Mouse (Mus musculus): ENCODE measurements at regions not wholly inside any gene's neighbourhood (a gene's known extent, or its start where the extent isn't known, plus 50 kb on each side); places are given as distances from the start of the nearest gene placed in this dataset.

GRCm38 (mm10) chr6:51163266-51163665 lies 269.2 kb upstream of the Nfe2l3 start:
- dilution Hi-C loops (cut with MboI; ENCODE audit: extremely low pct_ligation_motif_present, extremely low pct_unique_long_range_greater_than_20kb, low sequenced_read_pairs) = no loop called here
- no peak overlapping the region for H3K4me3 ChIP-seq (replicated peaks in 1 of 3; ENCODE audit: low read depth in 2 of 3, low read length in 2 of 3, poor library complexity in 1 of 3)

GRCm38 (mm10) chr6:51163882-51164281 lies 268.6 kb upstream of the Nfe2l3 start:
- H3K36me3 ChIP-seq (replicated peaks in 1 of 2; ENCODE audit: control insufficient read depth in 1 of 2, insufficient read depth in 1 of 2, low read length in 1 of 2) = no peaks in the 10 kb centered on the region
- no peak overlapping the region for H3K9ac ChIP-seq (ENCODE audit: insufficient read depth, low read depth)
- in situ Hi-C loops (cut with MboI; ENCODE audit: low pct_ligation_motif_present, low pct_unique_long_range_greater_than_20kb, low sequenced_read_pairs) (loop anchor here (25.0 kb wide), 1 partner anchor 177 kb away; no protein-coding TSS in a partner anchor), dilution Hi-C loops (cut with MboI; ENCODE audit: extremely low pct_ligation_motif_present, extremely low pct_unique_long_range_greater_than_20kb, low sequenced_read_pairs) (no loop called here)
- H3K4me1 ChIP-seq (ENCODE audit: control insufficient read depth in 1 of 2, insufficient read depth in 2 of 2) = peaks cover 0 to 3% of the 10 kb centered on the region in 2 experiments; a peak in 1 of 4 replicates
- no peak overlapping the region for H3K4me2 ChIP-seq (ENCODE audit: insufficient read depth, low read depth, poor library complexity, severe bottlenecking)
- H3K9me3 ChIP-seq (replicated peaks; ENCODE audit: low read length) = no peaks in the 10 kb centered on the region
- no peak overlapping the region for H3K4me3 ChIP-seq (replicated peaks in 1 of 3; ENCODE audit: low read depth in 2 of 3, low read length in 2 of 3, poor library complexity in 1 of 3)
- H3K27ac ChIP-seq (ENCODE audit: insufficient read depth, low read depth) = no peak overlapping the region
- no peak for TF ChIP-seq ZMIZ1 (IDR thresholded peaks at IDR 0.05; ENCODE audit: low read depth, low read length)
- no peak for TF ChIP-seq POLR2A (IDR thresholded peaks at IDR 0.05; ENCODE audit: low read depth, low read length)
- no peak for TF ChIP-seq ZC3H11A (IDR thresholded peaks at IDR 0.05; ENCODE audit: low read depth, low read length)
- TF ChIP-seq ETS1 (conservative IDR thresholded peaks at IDR 0.05; ENCODE audit: low read depth, low read length) = no peak
- no peak for DNase-seq (ENCODE audit: extremely low read depth)
- H3K79me2 ChIP-seq (replicated peaks; ENCODE audit: control insufficient read depth, extremely low read depth, insufficient read depth, poor library complexity, severe bottlenecking) = no peaks in the 10 kb centered on the region
- no peaks in the 10 kb centered on the region for H3K27me3 ChIP-seq (replicated peaks)

More at GRCm38 (mm10) chr6:51163266-51163665, 269.2 kb upstream of the Nfe2l3 start:
- Histone ChIP-seq H3K9me3 (replicated peaks; ENCODE audit: low read length) (no peaks in the 10 kb centered on the region), H3K9ac (ENCODE audit: insufficient read depth, low read depth) (no peak overlapping the region), H3K27me3 (replicated peaks) (no peaks in the 10 kb centered on the region), H3K79me2 (replicated peaks; ENCODE audit: control insufficient read depth, extremely low read depth, insufficient read depth, poor library complexity, severe bottlenecking) (no peaks in the 10 kb centered on the region), H3K4me2 (ENCODE audit: insufficient read depth, low read depth, poor library complexity, severe bottlenecking) (no peak overlapping the region), H3K4me1 (ENCODE audit: control insufficient read depth in 1 of 2, insufficient read depth in 2 of 2) (peaks cover 0 to 3% of the 10 kb centered on the region in 2 experiments; a peak in 1 of 4 replicates), H3K36me3 (replicated peaks in 1 of 2; ENCODE audit: control insufficient read depth in 1 of 2, insufficient read depth in 1 of 2, low read length in 1 of 2) (no peaks in the 10 kb centered on the region), H3K27ac (ENCODE audit: insufficient read depth, low read depth) (no peak overlapping the region)
- in situ Hi-C loops (cut with MboI; ENCODE audit: low pct_ligation_motif_present, low pct_unique_long_range_greater_than_20kb, low sequenced_read_pairs) = loop anchor here (25.0 kb wide), 1 partner anchor 176 kb away; no protein-coding TSS in a partner anchor
- TF ChIP-seq USF1 (IDR thresholded peaks at IDR 0.05; ENCODE audit: low read depth, low read length) (no peak), ZNF384 (IDR thresholded peaks at IDR 0.05; ENCODE audit: low read depth, low read length) (no peak), SIN3A (IDR thresholded peaks at IDR 0.05; ENCODE audit: low read length) (no peak), CHD1 (IDR thresholded peaks at IDR 0.05; ENCODE audit: low read depth, low read length) (no peak), MYC (IDR thresholded peaks at IDR 0.05; ENCODE audit: low read depth, low read length) (no peak), ZC3H11A (IDR thresholded peaks at IDR 0.05; ENCODE audit: low read depth, low read length) (no peak), MAZ (IDR thresholded peaks at IDR 0.05; ENCODE audit: low read depth, low read length) (no peak), CTCF (conservative IDR thresholded peaks at IDR 0.05 in 1 of 2, IDR thresholded peaks at IDR 0.05 in 1 of 2; ENCODE audit: low read depth in 2 of 2, low read length in 2 of 2) (no peak), ZMIZ1 (IDR thresholded peaks at IDR 0.05; ENCODE audit: low read depth, low read length) (no peak), ZKSCAN1 (IDR thresholded peaks at IDR 0.05; ENCODE audit: borderline replicate concordance, low read depth, low read length) (no peak)
- DNase-seq (ENCODE audit: extremely low read depth) = no peak

- TF ChIP-seq MAFK (IDR thresholded peaks at IDR 0.05; ENCODE audit: insufficient replicate concordance, low read length) (no peak), ZMIZ1 (IDR thresholded peaks at IDR 0.05; ENCODE audit: low read depth, low read length) (no peak), USF2 (conservative IDR thresholded peaks at IDR 0.05; ENCODE audit: low read depth, low read length) (no peak), ZKSCAN1 (IDR thresholded peaks at IDR 0.05; ENCODE audit: borderline replicate concordance, low read depth, low read length) (no peak), SMC3 (IDR thresholded peaks at IDR 0.05; ENCODE audit: low read depth, low read length) (no peak), RCOR1 (conservative IDR thresholded peaks at IDR 0.05; ENCODE audit: low read depth, low read length) (no peak), ELF1 (IDR thresholded peaks at IDR 0.05; ENCODE audit: low read depth, low read length) (no peak), JUND (conservative IDR thresholded peaks at IDR 0.05; ENCODE audit: low read depth, low read length) (no peak), CTCF (conservative IDR thresholded peaks at IDR 0.05 in 1 of 2, IDR thresholded peaks at IDR 0.05 in 1 of 2; ENCODE audit: low read depth in 2 of 2, low read length in 2 of 2) (no peak), JUN (IDR thresholded peaks at IDR 0.05; ENCODE audit: insufficient read depth, low read depth, low read length) (no peak), POLR2AphosphoS2 (IDR thresholded peaks at IDR 0.05; ENCODE audit: low read depth, low read length) (no peak), USF1 (IDR thresholded peaks at IDR 0.05; ENCODE audit: low read depth, low read length) (no peak), CHD2 (IDR thresholded peaks at IDR 0.05; ENCODE audit: low read length) (no peak), CHD1 (IDR thresholded peaks at IDR 0.05; ENCODE audit: low read depth, low read length) (no peak)
- in situ Hi-C loops (cut with MboI; ENCODE audit: low pct_ligation_motif_present, low pct_unique_long_range_greater_than_20kb, low sequenced_read_pairs) (loop anchor here (5.0 to 25.0 kb wide), 2 partner anchors 180 to 360 kb away; no protein-coding TSS in a partner anchor), dilution Hi-C loops (cut with MboI; ENCODE audit: extremely low pct_ligation_motif_present, extremely low pct_unique_long_range_greater_than_20kb, low sequenced_read_pairs) (no loop called here)
- peaks cover 0 to 3% of the 10 kb centered on the region in 2 experiments; a peak in 1 of 4 replicates for H3K4me1 ChIP-seq (ENCODE audit: control insufficient read depth in 1 of 2, insufficient read depth in 2 of 2)
- no peaks in the 10 kb centered on the region for H3K27me3 ChIP-seq (replicated peaks)
- DNase-seq (ENCODE audit: extremely low read depth) = no peak
- no peak overlapping the region for H3K27ac ChIP-seq (ENCODE audit: insufficient read depth, low read depth)
- no peak overlapping the region for H3K9ac ChIP-seq (ENCODE audit: insufficient read depth, low read depth)
- no peak overlapping the region for H3K4me2 ChIP-seq (ENCODE audit: insufficient read depth, low read depth, poor library complexity, severe bottlenecking)
- H3K4me3 ChIP-seq (replicated peaks in 1 of 3; ENCODE audit: low read depth in 2 of 3, low read length in 2 of 3, poor library complexity in 1 of 3) = no peak overlapping the region
- H3K9me3 ChIP-seq (replicated peaks; ENCODE audit: low read length) = no peaks in the 10 kb centered on the region
- no peaks in the 10 kb centered on the region for H3K79me2 ChIP-seq (replicated peaks; ENCODE audit: control insufficient read depth, extremely low read depth, insufficient read depth, poor library complexity, severe bottlenecking)
- H3K36me3 ChIP-seq (replicated peaks in 1 of 2; ENCODE audit: control insufficient read depth in 1 of 2, insufficient read depth in 1 of 2, low read length in 1 of 2) = no peaks in the 10 kb centered on the region
Measured at GRCm38 (mm10) chr6:51167028-51167427, 265.4 kb upstream of the Nfe2l3 start.
